Mouse (Mus musculus): ENCODE data around the gene Fem1a.

DNA sequence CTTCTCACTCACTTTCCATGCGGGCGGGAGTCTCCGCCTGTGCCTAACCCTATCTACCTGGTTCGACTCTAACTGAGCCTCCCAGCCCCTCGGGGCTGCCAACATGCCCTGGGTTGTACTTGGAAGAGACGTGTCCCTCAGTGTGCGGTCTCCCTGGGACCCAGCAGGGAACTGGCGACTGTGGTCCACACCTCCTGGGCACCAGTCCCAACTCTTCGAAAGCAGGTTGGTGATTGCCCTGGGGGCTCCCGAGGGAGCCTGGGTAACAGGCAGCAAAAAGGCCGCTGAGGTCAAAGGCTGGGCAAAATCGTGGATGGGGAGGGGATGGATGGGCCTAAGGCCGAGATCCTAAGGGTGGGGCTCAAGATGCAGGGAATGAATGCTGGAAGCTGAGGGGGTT lies 38.9 kb upstream of the Fem1a start:
- TF ChIP-seq POLR2A (IDR thresholded peaks at IDR 0.05; ENCODE audit: borderline replicate concordance, control insufficient read depth, low read depth, low read length) (no peak), CTCF (IDR thresholded peaks at IDR 0.05; ENCODE audit: control insufficient read depth, insufficient read depth, low read length) (no peak)
